Mouse (Mus musculus) forebrain, embryonic 10.5 days (tissue): ENCODE data around the gene Grm1. TPM values are rescaled to one million over a fixed set of nuclear protein-coding genes. Genes with fewer than 3 reads are reported as not detected.

ENCODE experiments used
- DNase-seq: peaks from one replicate; pipeline ENCODE4 v3.0.0-alpha.2; 2017; ENCODE audit warnings: low spot score; ENCODE audit errors: extremely low spot score
- H3K27ac ChIP-seq: fragments of 300-500 bp; sonication (generic); 2 replicates; pipeline ENCODE4 v1.5.1; 2016; ENCODE audit warnings: mild to moderate bottlenecking
- H3K27me3 ChIP-seq: fragments of 300-500 bp; sonication (generic); 2 replicates; pipeline ENCODE4 v1.6.1; 2016; ENCODE audit warnings: mild to moderate bottlenecking; ENCODE audit not compliant: poor library complexity, severe bottlenecking
- H3K36me3 ChIP-seq: fragments of 300-500 bp; sonication (generic); replicated peaks from 2 replicates; pipeline ENCODE4 v1.6.1; 2016; ENCODE audit warnings: mild to moderate bottlenecking, moderate library complexity
- H3K4me1 ChIP-seq: fragments of 300-500 bp; sonication (generic); 2 replicates; pipeline ENCODE4 v1.6.1; 2016
- H3K4me3 ChIP-seq: fragments of 300-500 bp; sonication (generic); 2 replicates; pipeline ENCODE4 v1.5.1; 2016; ENCODE audit warnings: mild to moderate bottlenecking, moderate library complexity
- H3K9me3 ChIP-seq: fragments of 300-500 bp; sonication (generic); 2 replicates; pipeline ENCODE4 v1.6.1; 2016; ENCODE audit warnings: mild to moderate bottlenecking, moderate library complexity
- WGBS: fragments of 180-500 bp; shearing (Covaris S2); methylation state at CpG from one replicate; pipeline ENCODE4 v1.1.7; 2016; 5-methylcytosine and 5-hydroxymethylcytosine counted together
- polyA plus RNA-seq: library from polyadenylated mRNA; unstranded; fragments of >200 nt; fragmentation: Nextera tagmentation; extraction: Ambion mirVana; gene quantifications from 2 replicates; pipeline ENCODE4 v1.2.1, GENCODE M21; 2016

Gene Grm1
- polyA plus RNA-seq, 1 experiment from 2014 or later: 0.10 TPM

DNA sequence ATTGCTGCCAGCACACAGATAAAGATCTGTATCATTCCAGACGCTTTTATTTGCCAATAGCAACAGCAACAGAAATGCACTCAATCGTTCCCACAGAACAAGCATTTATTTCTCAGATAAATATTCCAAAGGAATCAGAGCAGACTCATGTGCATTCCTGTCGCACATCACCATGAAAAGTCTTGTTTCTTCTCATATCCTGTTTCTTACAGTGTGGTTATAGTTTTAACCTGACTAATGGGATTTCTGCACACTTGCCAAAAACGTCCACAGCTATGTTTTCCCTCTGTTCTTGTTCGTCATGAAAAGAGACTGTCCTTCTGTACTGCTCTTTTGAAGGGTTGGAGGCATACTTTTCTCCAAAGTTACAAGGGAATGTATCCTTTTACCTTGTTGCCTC lies 217.4 kb downstream of the Grm1 start:
- Histone ChIP-seq H3K27me3 (no peaks in the 10 kb centered on the region), H3K27ac (no peak overlapping the region), H3K9me3 (no peaks in the 10 kb centered on the region), H3K4me3 (no peak overlapping the region), H3K36me3 (no peaks in the 10 kb centered on the region), H3K4me1 (peaks cover 17% of the 10 kb centered on the region)
- no peak for DNase-seq
- WGBS: 67% methylated on average over 5 of the region's 5 CpGs

DNA sequence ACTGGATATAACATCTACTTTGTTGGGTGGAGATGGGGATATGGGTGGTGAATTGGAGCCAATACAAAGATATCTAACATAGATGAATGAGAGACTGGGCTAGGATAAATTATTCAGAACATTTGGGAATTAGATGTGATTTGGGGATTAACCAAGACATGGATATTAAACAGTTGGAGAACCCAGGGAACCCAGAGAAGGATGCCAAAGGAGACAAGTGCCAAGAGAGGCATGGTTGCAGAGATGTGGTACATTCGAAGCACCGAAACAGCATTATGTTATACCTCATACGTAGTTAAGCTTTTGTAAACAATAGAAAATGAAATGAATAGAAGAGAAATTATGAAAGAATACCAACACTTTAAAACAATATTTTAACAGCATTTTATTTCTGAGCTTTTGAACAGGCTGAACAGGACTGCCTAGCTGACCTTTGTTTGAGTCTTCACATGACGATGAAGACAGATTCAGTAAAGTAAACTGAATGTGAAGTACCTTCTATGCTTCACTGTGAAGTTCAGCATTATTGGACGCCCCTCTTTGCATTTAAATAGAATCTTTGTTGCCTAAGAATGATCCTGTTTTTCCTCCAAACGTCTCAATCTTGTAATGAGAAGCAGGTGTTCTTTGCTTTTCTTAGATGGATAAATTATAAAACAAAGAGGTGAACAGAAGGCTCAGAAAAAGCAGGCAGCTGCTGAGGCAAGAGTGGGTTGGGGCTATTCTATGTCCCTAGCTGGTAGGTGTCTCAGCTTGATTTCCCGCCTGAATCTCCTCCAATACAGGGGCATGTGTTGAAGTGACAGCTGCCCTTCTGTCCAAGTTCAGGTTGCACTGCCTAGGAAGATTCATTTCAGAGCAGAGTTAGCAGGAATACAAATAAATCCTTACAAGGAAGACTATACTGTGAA lies 234.5 kb downstream of the Grm1 start:
- DNase-seq: no peak
- H3K4me3 ChIP-seq: no peak overlapping the region

DNA sequence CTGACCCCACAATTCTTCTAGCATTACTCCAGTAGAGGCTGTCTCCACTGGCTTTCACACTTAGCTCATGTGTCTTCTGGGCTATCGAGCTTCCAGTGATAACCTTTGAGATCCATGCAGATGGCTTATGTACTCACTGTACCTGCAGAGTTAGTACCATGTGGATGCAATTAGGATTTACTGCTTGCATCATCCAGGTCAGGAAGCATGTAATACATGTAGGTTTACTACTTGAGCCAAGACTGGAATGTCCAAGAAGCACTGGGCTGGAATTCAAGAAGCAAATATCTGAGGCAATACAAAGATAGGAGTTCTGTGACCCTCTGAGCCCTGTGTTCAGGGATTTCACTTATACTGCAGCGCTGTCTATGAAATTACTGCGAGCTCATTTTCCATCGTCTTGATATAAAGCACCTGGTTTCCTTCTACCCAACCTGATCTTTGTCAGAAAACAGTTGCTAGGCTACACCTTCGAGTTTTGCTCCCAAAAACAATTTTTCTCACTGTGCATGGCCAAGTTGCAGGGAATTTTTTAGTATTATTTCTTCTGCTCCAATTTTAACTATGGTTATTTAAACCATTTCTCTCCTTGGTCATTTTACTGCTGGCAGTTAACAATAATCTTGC lies 237.0 kb downstream of the Grm1 start:
- WGBS: 84% methylated on average over 5 of the region's 5 CpGs
- no peak for DNase-seq
- no peaks in the 10 kb centered on the region for H3K4me1 ChIP-seq
- no peak overlapping the region for H3K4me3 ChIP-seq
- H3K27me3 ChIP-seq: no peaks in the 10 kb centered on the region
- no peak overlapping the region for H3K27ac ChIP-seq
- no peaks in the 10 kb centered on the region for H3K36me3 ChIP-seq
- no peaks in the 10 kb centered on the region for H3K9me3 ChIP-seq

More for the DNA sequence above, 234.5 kb downstream of the Grm1 start:
- H3K9me3 ChIP-seq: no peaks in the 10 kb centered on the region
- no peaks in the 10 kb centered on the region for H3K36me3 ChIP-seq
- H3K27me3 ChIP-seq: no peaks in the 10 kb centered on the region
- 78% methylated on average over 7 of the region's 7 CpGs for WGBS
- H3K4me1 ChIP-seq: no peaks in the 10 kb centered on the region
- no peak overlapping the region for H3K27ac ChIP-seq

DNA sequence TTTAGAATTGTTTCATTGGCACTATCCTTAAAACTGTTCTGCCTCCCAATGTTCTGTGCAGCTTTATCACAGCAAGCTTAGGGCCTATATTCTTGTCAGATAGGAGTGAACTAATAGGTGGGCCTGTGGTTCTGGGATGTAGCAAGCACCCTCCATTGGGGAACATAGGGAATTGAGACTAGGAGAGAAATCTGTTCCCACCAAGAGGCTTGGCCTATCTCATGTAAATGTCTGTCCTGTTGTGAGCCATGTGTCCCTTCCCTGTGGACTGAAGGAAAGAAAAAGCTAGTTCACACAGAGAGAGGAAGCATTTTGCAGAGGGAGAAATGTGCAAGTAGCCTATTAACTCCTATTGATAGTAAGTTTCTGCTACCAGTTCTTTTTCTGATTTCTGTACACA lies 246.8 kb downstream of the Grm1 start:
- Histone ChIP-seq H3K36me3 (no peaks in the 10 kb centered on the region), H3K4me3 (no peak overlapping the region), H3K27me3 (no peaks in the 10 kb centered on the region), H3K27ac (no peak overlapping the region), H3K9me3 (no peaks in the 10 kb centered on the region), H3K4me1 (no peaks in the 10 kb centered on the region)
- DNase-seq: no peak

DNA sequence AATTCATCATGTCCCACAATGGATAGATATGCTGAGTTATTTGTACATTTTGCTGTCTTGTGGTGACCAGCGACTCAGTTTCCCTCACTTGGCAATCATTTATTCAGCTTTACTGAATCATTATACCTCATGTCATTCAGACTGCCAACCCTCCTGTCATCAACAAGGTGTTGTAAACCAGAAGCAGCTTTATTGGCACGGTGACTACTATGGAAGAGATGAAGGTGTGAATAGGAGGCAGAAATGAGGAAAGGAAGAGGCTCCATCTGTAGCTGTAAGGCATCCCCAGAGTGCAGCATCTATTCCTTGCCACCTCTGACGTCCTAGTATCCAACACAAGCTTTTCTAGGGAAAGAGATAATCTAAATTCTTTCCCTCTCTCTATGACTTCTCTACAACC lies 247.3 kb downstream of the Grm1 start:
- WGBS: 91% methylated on average over 3 of the region's 3 CpGs

DNA sequence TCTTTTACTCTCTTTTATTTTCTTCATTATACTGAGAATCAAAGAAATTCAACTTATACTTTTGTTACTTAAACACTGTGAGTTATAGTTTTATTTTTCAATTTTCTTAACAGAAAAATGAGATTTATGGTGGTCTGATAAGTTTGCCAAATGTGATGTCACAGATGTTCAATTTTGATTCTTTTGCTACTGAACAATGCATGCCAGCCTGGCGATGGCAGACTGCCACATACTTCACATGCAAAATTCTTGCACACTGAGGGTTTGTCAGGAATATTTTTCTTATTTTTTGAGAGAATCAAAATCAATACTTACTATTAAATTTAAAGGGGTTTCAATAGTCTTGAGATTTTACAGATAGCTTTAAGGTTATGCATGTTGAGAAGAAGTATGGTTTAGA lies 251.0 kb downstream of the Grm1 start:
- no peak overlapping the region for H3K4me3 ChIP-seq
- H3K4me1 ChIP-seq: no peaks in the 10 kb centered on the region
- WGBS: 93% methylated on average over 1 of the region's 1 CpGs
- no peaks in the 10 kb centered on the region for H3K27me3 ChIP-seq
- DNase-seq: no peak
- H3K9me3 ChIP-seq: no peaks in the 10 kb centered on the region
- H3K27ac ChIP-seq: no peak overlapping the region
- no peaks in the 10 kb centered on the region for H3K36me3 ChIP-seq

More for the DNA sequence above, 247.3 kb downstream of the Grm1 start:
- Histone ChIP-seq H3K4me1 (no peaks in the 10 kb centered on the region), H3K36me3 (no peaks in the 10 kb centered on the region), H3K27ac (no peak overlapping the region), H3K4me3 (no peak overlapping the region), H3K9me3 (no peaks in the 10 kb centered on the region), H3K27me3 (no peaks in the 10 kb centered on the region)
- no peak for DNase-seq

DNA sequence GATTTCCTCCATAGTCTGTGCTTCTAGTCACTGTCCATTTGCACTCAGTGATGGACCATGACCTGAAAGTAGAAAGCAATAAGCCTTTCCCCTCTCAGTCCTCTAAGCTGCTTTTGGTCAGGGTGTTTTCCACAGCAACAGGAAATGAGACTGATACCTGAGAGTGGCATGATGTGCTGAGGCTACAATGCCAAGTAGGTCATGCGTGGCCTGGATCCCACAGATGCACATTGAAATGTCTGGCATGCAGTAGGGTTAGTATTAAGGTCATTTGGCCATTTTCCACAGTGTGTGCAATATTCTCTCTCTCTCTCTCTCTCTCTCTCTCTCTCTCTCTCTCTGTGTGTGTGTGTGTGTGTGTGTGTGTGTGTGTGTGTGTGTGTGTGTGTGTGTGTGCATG lies 254.8 kb downstream of the Grm1 start:
- Histone ChIP-seq H3K4me3 (no peak overlapping the region), H3K27ac (no peak overlapping the region)
- 75% methylated on average over 1 of the region's 1 CpGs for WGBS

DNA sequence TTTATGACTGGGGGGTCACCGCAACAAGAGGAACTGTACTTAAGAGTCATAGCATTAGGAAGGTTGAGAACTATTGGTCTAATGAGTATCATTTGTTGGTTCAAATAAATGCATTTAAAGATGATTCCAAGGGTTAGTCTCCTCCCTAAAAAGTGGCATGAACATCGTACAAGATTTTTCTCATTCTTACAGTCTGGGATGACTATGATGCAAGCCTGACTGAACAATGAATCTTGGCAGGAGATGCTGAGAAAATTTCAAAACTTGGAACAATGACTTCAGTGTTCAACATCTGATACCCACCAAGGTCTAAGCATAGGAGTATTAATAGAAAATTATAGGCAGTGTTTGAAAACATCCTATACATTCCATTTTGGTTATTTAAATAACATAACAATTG lies 264.1 kb downstream of the Grm1 start:
- no peak overlapping the region for H3K27ac ChIP-seq
- H3K4me1 ChIP-seq: no peaks in the 10 kb centered on the region
- 96% methylated on average over 2 of the region's 2 CpGs for WGBS
- H3K9me3 ChIP-seq: no peaks in the 10 kb centered on the region
- no peak for DNase-seq
- H3K4me3 ChIP-seq: no peak overlapping the region
- H3K36me3 ChIP-seq: no peaks in the 10 kb centered on the region
- H3K27me3 ChIP-seq: no peaks in the 10 kb centered on the region

More for the DNA sequence above, 254.8 kb downstream of the Grm1 start:
- Histone ChIP-seq H3K27me3 (no peaks in the 10 kb centered on the region), H3K4me1 (no peaks in the 10 kb centered on the region), H3K36me3 (no peaks in the 10 kb centered on the region), H3K9me3 (no peaks in the 10 kb centered on the region)
- no peak for DNase-seq

DNA sequence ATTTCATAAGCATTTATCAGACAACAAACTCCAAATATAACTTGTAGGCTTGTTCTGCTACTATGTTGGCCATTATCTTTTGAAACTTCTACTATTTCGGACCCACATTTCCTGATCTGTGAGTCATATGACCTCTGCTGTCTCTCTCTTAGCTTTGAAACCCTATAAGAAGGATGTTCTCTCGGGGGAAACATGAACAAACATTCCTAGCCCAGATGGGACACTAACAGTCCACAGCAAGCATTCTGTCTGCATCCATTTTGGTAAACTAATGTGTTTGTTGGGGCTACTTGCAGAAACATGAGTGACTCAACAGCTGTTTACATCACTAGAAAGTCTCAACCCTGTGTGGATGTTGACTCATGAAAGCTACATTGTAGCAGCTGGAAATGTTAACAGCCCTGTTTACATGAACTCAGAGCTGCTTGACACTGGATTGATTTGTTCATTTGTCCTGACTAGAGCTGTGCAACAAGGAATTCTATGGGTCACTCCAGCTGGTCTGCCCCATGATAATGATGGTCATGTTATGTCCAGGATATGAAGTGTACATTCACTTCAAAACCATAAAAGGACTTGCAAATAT lies 267.4 kb downstream of the Grm1 start:
- WGBS: 75% methylated on average over 2 of the region's 2 CpGs
- H3K27ac ChIP-seq: no peak overlapping the region
- H3K9me3 ChIP-seq: no peaks in the 10 kb centered on the region
- H3K4me1 ChIP-seq: 0 out of 2 replicates have a peak, but pooled peaks cover 4% of the 10 kb centered on the region
- H3K4me3 ChIP-seq: no peak overlapping the region
- no peaks in the 10 kb centered on the region for H3K27me3 ChIP-seq
- H3K36me3 ChIP-seq: no peaks in the 10 kb centered on the region
- no peak for DNase-seq

DNA sequence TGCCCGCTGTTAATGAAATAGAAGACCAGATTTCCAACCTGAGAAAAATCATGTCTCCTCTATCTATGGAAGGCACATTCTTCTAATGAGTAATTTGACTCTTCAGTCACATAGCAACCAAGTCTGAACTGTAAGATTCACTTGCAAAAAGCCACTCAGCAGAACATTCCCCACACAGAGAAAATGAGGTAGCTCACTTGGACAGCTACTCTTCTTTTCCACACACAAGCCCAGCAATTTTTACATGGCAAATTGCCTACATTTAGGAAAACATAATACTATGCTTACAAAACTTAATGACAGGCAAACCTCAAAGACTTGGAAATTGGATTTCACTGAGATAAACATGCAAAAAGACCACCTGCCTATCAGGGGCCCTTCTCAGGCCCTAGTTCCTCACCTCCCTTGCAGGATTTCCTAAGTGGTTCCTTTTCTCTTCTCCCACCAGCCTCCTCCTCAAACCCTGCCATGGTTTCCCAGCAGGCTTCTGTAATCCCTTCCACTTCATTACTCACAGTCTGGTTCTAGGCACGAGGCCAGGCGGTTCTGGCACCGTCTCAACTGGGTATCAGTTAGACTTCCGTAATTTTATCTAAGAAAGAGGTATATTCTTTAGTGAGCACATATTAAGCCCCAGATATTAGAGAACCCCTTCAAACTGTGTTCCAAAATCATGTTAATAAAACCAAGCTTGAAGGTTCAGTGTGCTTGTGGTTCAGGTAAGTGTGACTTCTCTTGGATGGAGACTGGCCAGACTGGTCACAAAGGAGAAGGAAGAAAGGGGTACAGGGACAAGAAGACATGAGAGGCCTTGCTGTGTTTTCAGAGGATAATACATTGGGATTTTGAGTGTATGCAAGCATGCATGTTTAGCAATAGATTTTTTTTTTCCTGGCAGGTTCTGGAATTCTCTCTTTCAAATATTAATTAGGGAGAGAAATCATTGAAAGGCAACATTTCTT lies 269.1 kb downstream of the Grm1 start:
- Histone ChIP-seq H3K9me3 (no peaks in the 10 kb centered on the region), H3K27me3 (no peaks in the 10 kb centered on the region), H3K4me1 (0 out of 2 replicates have a peak, but pooled peaks cover 4% of the 10 kb centered on the region), H3K27ac (no peak overlapping the region), H3K4me3 (no peak overlapping the region), H3K36me3 (no peaks in the 10 kb centered on the region)
- no peak for DNase-seq
- WGBS: 47% methylated on average over 5 of the region's 5 CpGs

DNA sequence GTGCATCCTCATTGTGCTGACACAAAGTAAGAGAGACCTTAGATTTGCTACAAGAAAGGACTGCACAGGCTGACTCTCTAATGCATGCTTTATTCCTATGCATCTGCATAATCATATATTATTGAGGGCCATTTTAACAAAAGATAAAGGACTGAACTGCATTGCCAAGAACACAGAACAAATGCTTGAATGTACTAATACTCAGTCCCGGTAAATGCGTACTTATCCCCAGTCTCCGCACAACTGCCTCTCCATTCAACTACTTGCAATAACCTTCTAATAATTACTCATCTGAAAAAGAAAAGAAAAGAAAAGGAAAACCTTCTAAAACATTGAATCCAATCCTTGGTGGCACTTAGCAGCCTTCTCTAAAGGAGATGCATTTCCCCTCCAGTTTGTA lies 272.4 kb downstream of the Grm1 start:
- H3K36me3 ChIP-seq: no peaks in the 10 kb centered on the region
- 0 out of 2 replicates have a peak, but pooled peaks cover 4% of the 10 kb centered on the region for H3K4me1 ChIP-seq
- no peak for DNase-seq
- H3K9me3 ChIP-seq: no peaks in the 10 kb centered on the region
- H3K27ac ChIP-seq: no peak overlapping the region
- no peaks in the 10 kb centered on the region for H3K27me3 ChIP-seq
- no peak overlapping the region for H3K4me3 ChIP-seq
- WGBS: 86% methylated on average over 3 of the region's 3 CpGs

DNA sequence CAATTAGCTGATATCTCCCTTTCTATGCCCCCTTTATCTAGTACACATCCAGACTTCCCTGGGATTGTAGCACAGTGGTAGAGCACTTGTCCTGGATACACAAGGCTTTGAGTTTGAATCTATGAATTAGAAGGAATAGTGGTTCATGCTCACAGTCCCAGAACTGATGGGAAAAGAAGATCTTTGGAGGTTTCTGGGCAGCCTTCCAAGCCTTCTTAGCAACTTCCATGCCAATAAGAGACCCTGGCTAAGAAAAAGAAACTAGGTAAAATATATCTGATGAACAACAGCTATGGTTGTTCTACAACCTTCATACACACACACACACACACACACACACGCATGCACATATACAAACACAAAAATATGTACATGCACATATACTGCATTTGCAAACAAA lies 286.8 kb downstream of the Grm1 start:
- H3K27me3 ChIP-seq: no peaks in the 10 kb centered on the region
- no peaks in the 10 kb centered on the region for H3K9me3 ChIP-seq
- H3K4me3 ChIP-seq: no peak overlapping the region
- 94% methylated on average over 1 of the region's 1 CpGs for WGBS
- DNase-seq: no peak
- no peak overlapping the region for H3K27ac ChIP-seq
- H3K36me3 ChIP-seq: no peaks in the 10 kb centered on the region
- no peaks in the 10 kb centered on the region for H3K4me1 ChIP-seq
